Mouse (Mus musculus) brain, adult 2 months (tissue): Measurements from ENCODE around the gene Apof.
"Not testable (repeated sequence)": the region's sequence is repeated elsewhere in the genome, so short reads cannot be mapped to it uniquely, and the experiment has no call there.

Experiments
- DNase-seq: peaks from one replicate; pipeline ENCODE4 v3.0.0; 2011; ENCODE audit warnings: low read depth, low spot score

Apof gene

DNA sequence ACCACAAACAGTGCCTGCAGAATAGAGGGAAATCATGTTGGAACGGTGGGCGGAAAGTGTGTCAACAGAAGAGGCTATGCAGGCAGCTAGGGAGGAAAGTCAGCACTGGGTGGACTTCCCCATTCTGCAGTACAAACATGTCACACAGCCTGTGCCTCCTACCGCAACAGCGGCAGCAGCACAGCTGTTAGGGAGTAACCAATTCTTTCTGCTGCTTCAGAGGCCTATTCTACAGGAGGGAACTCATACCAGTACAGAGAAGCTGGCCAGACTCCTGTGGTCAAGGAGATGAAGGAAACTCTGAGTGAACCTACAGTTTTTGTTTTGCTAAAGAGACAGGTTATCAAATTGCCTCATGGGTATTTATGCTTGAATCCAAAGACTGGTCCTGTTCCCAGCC lies 9.5 kb upstream of the Apof start:
- peak; percentile 44 for DNase-seq

DNA sequence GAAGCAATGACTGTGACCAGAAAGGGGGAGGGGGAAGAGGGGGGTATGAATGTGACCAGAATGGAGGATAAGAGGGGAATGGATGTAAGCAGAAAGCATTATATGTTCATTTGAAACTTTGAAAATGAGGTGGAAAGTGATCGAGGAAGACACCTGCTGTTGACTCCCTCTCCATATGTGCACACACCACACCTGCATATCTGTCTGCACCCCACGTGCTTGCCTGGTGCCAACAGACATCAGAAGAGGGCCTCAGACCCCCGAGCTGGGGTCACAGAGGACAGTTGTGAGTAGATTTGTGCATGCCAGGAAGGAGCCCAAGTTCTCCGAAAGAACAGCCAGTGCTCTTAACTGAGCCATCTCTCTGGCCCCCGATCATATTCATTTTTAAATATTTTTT lies 8.5 kb upstream of the Apof start:
- DNase-seq = no peak

DNA sequence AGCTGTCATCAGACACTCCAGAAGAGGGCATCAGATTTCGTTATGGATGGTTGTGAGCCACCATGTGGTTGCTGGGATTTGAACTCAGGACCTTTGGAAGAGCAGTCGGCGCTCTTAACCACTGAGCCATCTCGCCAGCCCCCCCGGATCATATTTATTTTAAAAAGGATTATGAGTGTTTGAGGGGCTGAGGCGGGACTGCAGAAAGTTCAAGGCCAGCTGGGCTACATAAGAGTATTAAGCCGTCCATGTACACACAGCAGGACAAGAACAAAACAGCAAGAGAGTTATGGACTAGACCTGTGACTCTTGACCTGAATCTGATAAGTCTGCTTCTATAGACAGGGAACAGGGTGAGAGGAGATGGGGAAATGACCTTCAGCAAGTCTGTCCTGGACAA lies 8.1 kb upstream of the Apof start:
- not testable (repeated sequence) for DNase-seq

DNA sequence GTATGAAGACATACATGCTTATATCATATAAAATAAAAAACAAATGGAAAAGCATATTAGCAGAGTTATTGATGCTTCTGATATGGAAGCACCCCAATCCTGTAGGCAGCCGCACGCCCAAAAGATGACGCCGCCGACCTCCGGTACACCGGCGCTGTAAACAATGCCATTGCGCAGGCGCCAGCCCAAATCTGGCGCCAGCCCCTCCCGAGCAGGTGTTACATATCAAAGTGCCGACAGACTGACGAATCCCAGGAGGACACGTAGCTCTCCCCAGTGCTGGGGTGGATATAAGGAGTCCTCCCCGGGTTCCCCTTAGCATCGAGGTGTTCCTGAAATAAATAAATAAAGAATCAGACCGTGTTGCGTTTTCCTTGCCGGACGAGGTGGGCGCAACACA lies 6.2 kb upstream of the Apof start:
- DNase-seq = no peak

DNA sequence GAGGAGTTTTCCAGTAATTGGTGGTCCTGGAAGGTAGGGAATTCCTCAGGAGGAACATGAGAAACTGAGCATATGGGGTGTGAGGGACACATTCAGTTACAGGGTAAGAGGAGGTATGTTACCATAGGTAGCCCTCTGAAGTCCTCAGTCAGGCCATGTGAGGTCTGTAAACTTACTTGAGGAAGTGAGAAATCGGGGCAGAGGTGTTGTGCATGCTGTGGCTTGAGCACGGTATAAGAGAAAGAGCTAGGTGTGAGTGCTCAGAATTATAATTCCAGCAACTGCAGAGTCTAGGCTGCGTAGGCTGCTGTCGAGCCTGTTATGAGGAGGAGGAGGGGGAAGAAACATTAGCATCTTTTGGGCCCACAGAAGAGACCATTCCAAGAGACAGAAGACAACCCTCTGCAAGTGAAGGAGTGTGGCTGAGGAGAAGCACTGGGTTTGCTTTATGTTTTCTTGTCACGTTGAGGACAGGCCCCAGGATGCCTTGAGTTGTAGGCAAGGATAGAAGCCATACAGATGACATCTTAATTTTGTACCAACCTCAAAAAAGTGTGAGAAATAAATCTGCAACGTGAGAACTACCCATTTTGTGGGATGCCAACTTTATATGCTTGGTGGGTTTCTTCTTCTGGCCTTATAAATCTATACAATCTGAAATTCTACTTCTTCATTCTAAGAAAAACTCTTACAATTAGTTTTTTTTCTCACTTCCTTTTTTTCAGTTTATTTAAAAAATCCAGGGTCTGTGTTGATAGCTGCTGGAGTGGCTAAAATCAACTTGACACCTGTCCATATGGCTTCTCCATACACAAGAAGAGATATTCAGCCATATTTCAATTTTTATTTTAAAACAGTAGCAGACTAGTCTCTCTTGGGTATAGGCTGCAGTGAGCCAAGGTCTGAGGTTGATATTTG lies 4.8 kb upstream of the Apof start:
- DNase-seq = peak; percentile 33

DNA sequence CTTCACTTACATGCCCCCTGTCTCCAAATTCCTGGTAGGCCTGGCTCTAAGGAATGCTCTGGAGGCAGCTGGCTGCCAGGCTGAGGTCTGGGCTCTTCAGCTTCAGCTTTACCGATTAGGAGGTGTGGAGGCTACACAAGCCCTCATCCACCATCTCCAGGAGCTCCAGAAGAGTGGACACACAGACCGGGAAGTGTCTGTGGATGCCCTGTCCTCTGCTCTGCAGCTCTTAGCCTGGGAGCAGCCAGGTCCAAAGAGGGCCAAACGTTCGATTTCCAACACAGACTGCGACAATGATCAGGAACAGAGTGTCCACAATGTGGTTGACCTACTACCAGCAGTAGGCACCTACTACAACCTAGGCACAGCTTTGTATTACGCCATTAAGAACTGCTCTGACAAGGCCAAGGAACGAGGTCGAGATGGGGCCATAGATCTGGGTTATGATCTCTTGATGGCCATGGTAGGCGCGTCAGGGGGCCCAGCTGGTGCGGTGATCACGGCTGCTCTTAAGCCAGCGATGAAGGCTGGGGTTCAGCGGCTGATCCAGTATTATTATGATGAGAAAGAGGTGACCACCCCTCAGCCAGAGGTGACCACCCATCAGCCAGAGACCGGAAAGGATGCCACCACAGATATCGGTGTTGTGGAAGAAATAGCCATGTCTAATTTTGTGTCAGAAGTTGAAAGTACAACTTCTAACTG lies 887 bp downstream of the Apof start:
- DNase-seq = no peak

DNA sequence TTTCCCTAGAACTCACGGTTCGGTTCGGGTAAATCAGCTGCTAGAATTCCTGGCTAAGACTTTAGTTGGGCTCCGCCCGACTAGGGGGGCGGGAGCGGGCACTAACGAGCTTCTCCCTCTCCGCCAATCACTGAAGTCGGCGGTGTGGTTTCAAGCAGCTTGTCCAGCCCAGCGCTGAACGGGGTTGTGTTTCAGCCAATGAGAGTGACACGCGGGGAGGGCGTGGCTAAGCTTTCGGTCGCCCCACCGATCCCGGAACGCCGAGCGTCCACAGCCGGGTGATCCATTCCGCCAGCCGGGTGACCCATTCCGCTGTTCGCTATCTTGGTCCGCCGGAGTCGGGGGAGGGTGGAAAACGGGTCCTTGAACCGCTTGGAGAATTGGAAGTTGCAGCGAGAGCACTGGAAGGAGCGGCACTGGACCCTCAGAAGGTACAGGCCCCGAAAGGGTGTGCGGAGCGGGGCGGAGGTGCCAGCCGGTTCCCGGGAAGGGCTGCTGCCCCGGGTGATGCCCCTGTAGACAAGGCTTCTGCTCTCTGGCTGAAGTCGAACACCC lies 1.9 kb downstream of the Apof start, which contains the start of gene Stat2:
TSS of gene Stat2 (plus strand) at position 273 of the 555 bp plus-strand sequence.
- DNase-seq = peak; percentile 100

DNA sequence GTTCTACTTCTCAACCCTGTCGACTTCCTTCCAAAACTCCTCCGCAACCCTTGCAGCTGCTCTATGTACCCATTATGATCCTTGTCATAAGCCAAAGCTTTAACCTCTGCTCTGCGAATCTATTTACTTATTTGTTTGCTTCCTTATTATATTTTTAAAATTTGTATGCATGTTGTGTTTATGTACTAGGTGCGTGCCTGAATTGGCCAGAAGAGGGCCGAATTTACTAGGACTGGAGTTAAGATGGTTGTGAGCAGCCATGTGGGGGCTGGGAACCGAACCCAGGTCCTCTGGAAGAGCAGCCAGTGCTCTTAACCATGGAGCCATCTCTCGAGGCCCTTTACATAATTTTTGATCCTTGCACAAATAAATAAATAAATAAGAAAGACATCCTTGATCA lies 2.4 kb downstream of the Apof start:
- DNase-seq = no peak

DNA sequence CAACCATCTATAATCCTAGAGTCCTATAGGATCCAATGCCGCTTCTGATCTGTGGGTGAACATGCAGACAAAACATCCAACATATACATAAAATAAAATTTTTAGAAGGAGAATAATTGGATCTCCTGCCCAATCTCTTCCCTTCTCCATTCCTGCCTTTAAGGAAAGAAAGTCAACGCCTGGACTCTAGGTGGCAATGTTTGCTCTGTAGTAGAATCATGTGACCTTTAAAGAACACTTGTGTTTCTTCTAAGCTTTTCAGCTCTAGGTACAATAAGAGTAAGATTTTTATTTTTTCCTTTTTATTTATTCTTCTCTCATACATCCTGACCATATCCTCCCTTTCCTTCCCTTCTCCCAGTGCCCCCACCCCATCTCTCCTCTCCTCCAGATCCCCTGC lies 3.4 kb downstream of the Apof start:
- DNase-seq = peak; percentile 57

DNA sequence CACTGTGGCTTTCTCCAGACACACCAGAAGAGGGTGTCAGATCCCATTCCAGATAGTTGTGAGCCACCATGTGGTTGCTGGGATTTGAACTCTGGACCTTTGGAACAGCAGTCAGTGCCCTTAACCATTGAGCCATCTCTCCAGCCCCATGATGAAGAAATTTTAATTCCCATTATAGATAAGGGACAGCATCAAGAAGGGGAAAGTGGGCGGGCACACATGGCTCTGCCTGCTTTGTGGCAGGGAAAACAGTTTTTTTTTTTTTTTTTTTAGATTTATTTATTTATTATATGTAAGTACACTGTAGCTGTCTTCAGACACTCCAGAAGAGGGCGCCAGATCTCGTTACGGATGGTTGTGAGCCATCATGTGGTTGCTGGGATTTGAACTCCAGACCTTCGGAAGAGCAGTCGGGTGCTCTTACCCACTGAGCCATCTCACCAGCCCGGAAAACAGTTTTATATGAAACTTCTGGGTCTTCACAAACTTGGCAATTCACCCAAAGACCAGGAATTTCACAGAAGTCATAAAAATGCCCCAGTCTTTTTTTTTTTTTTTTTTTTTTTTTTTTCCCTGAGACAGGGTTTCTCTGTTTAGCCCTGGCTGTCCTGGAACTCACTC lies 4.5 kb downstream of the Apof start:
- DNase-seq = not testable (repeated sequence)

DNA sequence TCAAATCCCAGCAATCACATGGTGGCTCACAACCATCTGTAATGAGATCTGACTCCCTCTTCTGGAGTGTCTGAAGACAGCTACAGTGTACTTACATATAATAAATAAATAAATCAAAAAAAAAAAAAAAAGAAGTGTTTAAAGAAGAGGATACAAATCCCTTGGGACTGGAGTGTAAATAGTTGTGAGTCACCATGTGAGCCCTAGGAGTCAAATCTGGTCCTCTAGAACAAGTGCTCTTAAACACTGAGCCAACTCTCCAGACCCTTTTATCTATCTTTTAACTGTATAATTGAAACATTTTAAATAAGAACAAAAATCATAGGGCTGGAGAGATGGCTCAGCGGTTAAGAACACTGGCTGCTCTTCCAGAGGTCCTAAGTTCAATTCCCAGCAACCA lies 6.9 kb downstream of the Apof start:
- DNase-seq = not testable (repeated sequence)

DNA sequence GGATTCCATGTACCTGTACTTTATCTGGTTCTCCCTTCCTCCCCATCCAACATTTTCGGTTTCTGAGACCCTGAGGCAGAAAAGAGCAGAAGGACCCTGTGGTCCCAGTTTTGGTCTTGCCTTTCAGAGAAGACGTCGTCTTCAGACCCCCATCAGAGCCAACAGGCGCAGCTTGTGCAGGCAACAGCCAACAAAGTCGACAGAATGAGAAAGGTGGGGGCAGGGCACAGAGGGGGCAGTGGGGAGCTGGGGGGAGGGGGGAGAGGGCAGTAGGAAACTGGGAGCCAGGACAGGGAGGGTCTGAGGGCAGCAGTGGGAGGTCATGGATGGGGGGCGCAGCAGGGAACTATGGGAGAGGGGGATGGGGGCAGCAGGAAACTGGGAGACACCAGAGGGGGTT lies 9.7 kb downstream of the Apof start:
- no peak for DNase-seq

DNA sequence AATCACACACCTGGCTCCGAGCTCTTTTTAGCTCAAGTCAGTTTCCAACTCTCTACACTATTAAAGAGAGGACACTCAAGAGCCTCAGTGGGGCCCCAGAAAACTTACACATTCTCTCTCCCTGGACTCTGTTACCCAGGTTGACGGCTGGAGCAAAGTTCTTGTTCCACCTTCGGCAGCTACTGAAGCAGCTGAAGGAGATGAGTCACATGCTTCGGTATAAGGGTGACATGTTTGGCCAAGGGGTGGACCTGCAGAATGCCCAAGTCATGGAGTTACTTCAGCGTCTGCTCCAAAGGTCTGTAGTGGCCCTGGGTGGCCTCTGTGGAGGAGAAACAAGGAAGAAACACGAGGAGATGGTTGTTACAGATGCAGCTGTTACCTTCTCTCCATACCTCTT lies 12.5 kb downstream of the Apof start:
- DNase-seq = no peak

DNA sequence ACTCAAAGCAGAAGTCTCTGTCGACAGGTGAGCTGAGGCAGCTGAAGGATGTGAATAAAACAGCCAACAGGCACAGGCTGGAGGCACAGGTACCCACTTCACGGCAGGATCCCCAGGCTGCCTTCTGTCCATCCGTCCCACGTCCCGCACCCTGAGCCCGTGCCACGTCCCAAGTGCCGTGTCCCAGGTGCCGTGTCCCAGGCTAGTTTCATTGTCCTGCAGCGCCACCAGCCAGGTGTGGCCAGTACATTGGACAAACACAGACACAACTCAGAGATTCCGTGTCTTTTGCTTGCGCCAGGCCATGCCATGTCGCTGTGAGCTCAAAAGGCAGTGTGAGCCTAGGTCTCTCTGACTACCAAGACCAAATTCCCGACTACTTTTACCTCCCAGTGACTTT lies 13.2 kb downstream of the Apof start:
- DNase-seq = no peak

DNA sequence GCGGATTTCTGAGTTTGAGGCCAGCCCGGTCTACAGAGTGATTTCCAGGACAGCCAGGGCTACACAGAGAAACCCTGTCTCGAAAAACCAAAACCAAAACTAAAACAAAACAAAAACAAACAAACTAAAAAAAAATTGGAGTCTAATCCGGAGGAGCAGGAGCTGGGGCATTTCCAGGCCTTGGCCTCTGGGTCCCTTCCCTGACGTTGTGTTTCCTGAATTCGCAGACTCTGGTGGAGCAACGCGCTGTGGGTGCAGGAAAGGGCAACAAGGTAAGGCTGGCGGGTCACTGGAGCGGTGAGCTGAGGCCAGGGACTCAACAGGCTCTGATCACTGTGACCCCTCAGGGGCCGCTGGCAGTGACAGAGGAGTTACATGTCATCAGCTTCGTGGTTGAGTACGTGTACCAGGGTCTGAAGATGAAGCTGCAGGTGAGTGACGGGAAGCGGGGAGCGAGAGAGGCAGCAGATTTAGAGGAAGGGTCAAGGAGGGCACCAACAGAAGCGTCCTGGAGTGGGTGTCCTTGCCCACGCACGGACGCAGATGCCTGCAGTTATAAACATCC lies 14.5 kb downstream of the Apof start:
- DNase-seq = no peak

DNA sequence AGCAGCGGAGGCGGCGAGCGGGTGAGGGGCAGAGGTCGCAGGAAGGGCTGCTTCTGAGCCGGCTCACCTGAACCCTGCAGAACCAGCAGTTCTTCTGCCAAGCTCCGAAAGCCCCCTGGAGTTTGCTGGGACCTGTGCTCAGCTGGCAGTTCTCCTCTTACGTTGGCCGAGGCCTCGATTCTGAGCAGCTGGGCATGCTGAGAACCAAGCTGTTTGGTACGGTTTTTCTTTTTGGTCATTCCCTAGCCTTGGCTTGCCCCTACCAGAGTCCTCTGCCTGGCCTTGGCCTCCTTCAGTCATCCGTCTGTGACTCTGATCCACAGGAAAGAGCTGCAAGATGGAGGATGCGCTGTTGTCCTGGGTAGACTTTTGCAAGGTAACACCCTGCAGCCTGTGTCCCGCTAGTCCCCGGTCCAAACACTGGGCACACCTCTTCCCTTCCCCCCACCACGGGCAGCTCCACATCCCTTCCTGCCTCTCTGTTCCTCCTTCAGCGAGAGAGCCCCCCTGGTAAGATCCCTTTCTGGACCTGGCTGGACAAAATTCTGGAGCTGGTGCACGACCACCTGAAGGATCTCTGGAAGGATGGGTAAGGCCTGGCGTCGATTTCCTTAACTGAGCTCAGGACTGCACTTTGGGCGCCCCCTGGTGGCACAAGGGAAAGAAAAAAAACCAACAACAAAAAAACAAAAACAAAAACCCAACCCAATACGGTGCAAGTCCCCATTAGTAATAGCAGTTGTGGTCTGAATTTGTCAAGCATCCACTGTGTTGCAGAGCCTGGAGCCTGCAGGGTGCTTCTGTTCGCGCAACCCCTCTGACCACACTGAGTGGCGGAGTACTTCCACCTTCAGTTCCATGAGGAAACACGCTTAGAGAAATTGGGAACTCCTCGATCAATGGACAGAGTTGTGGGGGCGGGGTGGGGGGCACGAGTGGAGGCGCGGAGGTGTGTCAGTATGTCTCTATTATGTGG lies 15.4 kb downstream of the Apof start:
- DNase-seq = peak; percentile 98

DNA sequence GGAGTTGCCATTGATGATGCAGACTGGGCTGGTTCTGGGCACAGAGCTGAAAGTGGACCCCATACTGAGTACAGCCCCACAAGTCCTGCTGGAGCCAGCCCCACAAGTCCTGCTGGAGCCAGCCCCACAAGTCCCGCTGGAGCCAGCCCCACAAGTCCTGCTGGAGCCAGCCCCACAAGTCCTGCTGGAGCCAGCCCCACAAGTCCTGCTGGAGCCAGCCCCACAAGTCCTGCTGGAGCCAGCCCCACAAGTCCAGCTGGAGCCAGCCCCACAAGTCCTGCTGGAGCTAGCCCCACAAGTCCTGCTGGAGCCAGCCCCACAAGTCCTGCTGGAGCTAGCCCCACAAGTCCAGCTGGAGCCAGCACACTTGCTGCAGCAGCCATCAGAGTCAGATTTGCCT lies 22.1 kb downstream of the Apof start:
- DNase-seq = not testable (repeated sequence)

DNA sequence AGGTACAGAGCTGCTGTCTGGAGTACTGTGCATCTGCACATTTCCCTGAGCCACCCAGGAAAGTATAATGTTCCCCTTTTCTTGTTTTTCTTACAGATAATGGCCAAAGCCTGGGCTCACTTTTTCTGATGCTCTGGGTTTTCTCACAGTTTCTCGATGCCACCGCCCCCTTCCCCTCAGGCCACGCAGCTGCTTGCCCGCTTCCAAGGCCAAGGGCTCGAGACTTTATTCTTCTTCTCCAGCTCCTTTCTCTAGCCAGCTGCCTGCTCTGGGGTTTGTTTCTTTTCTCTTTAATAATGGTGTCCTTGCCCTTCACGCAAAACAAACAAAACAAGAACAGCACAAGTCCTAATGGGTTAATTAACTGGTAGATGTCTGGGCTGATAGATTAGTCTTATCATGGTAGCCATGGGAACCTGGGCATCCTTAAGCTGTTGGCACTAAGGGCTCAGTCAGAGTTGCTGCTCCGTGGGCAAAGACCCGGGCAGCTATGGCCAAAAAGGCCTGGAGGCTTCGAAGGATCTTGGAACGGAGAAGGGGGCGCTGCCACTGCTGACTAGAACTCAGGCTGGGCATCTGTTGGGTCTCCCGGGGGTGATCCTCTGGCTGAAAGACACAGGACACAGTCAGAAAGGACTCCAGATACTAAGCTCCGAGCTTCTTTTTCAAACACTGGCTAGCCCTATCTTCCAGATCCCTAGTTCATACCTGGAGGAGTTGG lies 28.1 kb downstream of the Apof start:
- no peak for DNase-seq

DNA sequence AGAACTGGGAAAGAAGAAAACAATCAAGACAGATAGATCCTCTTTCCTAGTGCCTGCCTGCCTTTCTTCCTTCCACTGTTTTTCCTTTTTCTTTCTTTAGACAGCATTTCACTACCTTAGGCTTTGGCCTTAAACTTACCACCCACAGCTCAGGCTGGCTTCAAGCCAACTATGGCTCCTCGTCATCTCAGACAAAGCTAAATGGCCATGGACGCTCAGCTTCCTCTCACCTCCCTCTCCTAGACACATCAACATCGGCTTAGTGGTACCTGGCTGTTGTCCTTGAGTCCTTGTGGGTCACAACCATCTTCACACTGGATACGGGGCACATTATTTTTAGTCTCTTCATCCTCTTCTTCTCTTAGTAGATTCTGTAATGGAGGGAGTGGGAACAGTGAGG lies 28.8 kb downstream of the Apof start:
- peak; percentile 62 for DNase-seq

DNA sequence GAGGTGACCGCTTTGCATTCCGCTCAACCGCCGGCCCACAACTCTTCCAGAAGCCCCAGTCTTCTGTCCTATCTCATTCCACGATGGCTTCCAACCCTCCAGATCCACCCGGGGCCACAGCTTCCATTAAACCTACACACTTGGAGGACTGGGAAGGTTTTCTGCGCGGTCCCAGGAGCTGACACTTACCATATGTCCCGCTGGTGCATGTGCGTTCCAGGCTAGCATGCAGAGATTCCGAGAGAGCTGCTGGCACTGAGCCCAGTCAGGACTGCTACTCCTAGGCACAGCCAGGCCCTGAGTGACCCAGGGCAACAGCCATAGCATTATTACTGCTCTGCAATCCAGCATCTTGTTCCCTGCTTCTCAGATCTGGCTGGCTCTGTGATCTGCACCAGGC lies 29.2 kb downstream of the Apof start:
- DNase-seq = peak; percentile 69
